Mouse (Mus musculus) thymus, adult 2 months (tissue): ENCODE results near the gene Cebpb. TPM values are rescaled to one million over a fixed set of nuclear protein-coding genes. Genes with fewer than 3 reads are reported as not detected.

Experiments
- DNase-seq: peaks from one replicate; pipeline ENCODE4 v3.0.0; 2021
- H3K27ac ChIP-seq: fragments of 200-500 bp; 2 replicates; pipeline ENCODE4 v1.5.1; 2012; ENCODE audit warnings: low read length, control low read depth; ENCODE audit not compliant: control insufficient read depth, insufficient read depth
- H3K27me3 ChIP-seq: fragments of 200-500 bp; 2 replicates; pipeline ENCODE4 v1.6.1; 2012; ENCODE audit warnings: mild to moderate bottlenecking, low read length, moderate library complexity, mixed read lengths; ENCODE audit not compliant: control insufficient read depth, insufficient read depth
- H3K36me3 ChIP-seq: fragments of 200-500 bp; 2 replicates; pipeline ENCODE4 v1.6.1; 2012; ENCODE audit warnings: mild to moderate bottlenecking, low read length, moderate library complexity; ENCODE audit not compliant: control insufficient read depth, insufficient read depth
- H3K4me1 ChIP-seq: fragments of 200-500 bp; replicated peaks from 2 replicates; pipeline ENCODE4 v1.6.1; 2012; ENCODE audit warnings: low read length; ENCODE audit not compliant: control insufficient read depth, insufficient read depth
- H3K4me3 ChIP-seq: fragments of 200-500 bp; 2 replicates; pipeline ENCODE4 v1.5.1; 2012; ENCODE audit warnings: mild to moderate bottlenecking, low read length, control low read depth, moderate library complexity; ENCODE audit not compliant: control insufficient read depth, insufficient read depth
- CTCF ChIP-seq: fragments of 200-500 bp; IDR thresholded peaks from 2 replicates; pipeline ENCODE4 v1.5.1; 2012; ENCODE audit warnings: mild to moderate bottlenecking, control low read depth, low read length, moderate library complexity, borderline replicate concordance; ENCODE audit not compliant: control insufficient read depth, poor library complexity, insufficient read depth; ENCODE audit errors: extremely low read depth
- POLR2A ChIP-seq: fragments of 200-500 bp; IDR thresholded peaks from 2 replicates; pipeline ENCODE4 v1.6.1; 2012; ENCODE audit warnings: mild to moderate bottlenecking, low read length, control low read depth, moderate library complexity; ENCODE audit not compliant: control insufficient read depth, poor library complexity, insufficient read depth; ENCODE audit errors: extremely low read depth
- WGBS: fragments of 180-500 bp; shearing (Covaris S2); methylation state at CpG from one replicate; pipeline ENCODE4 v1.1.7; 2018; 5-methylcytosine and 5-hydroxymethylcytosine counted together
- polyA plus RNA-seq: library from polyadenylated mRNA; depleted of rRNA; stranded (reverse); fragments of >200 nt; gene quantifications from 2 replicates; pipeline ENCODE4 v1.2.3, GENCODE M21; 2012

The Cebpb gene
- polyA plus RNA-seq, 1 experiment, result 69.6 TPM

GRCm38 (mm10) chr2:167717208-167717607 is 28.5 kb downstream of the Cebpb start:
- peaks cover 15% of the 10 kb centered on the region for H3K4me1 ChIP-seq
- no peaks in the 10 kb centered on the region for H3K27me3 ChIP-seq
- no peak overlapping the region for H3K4me3 ChIP-seq
- 25% methylated on average over 1 of the region's 1 CpGs for WGBS
- no peak for DNase-seq
- H3K36me3 ChIP-seq, result no peaks in the 10 kb centered on the region
- TF ChIP-seq POLR2A, result no peak
- no peak for TF ChIP-seq CTCF
- H3K27ac ChIP-seq, result no peak overlapping the region

DNA sequence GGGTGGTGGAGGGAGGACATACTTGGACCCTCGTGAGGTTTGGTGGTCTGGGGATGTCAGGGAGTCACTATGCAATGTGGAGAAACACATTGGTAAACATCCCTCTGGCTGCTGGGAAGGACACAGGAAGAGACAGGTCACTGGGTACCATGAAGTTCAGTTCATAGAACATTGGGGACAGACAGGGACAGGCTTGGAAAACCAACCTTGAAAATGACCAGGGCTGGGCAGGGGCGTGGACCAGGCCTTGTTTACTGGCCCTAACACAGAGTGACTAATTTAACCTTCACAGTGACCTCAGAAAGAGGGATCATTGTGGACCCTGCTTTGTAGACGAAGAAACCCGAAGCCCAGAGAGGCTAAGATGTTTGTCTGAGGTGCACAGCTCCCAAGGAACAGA is 30.8 kb downstream of the Cebpb start:
- Histone ChIP-seq H3K27ac (no peak overlapping the region), H3K4me1 (peaks cover 19% of the 10 kb centered on the region; the same call in 1 of the 2 replicates), H3K36me3 (no peaks in the 10 kb centered on the region), H3K4me3 (no peak overlapping the region), H3K27me3 (no peaks in the 10 kb centered on the region)
- WGBS, result 94% methylated on average over 4 of the region's 4 CpGs
- TF ChIP-seq CTCF, result no peak
- no peak for TF ChIP-seq POLR2A
- DNase-seq, result no peak

- H3K4me3 ChIP-seq, result no peak overlapping the region
- peaks cover 19% of the 10 kb centered on the region; the same call in 1 of the 2 replicates for H3K4me1 ChIP-seq
- no peaks in the 10 kb centered on the region for H3K27me3 ChIP-seq
- no peak overlapping the region for H3K27ac ChIP-seq
- WGBS, result 91% methylated on average over 11 of the region's 11 CpGs
- no peaks in the 10 kb centered on the region for H3K36me3 ChIP-seq
- TF ChIP-seq CTCF (no peak), POLR2A (no peak)
- no peak for DNase-seq
These were observed 32.6 kb downstream of the Cebpb start for GRCm38 (mm10) chr2:167721159-167721882.

DNA sequence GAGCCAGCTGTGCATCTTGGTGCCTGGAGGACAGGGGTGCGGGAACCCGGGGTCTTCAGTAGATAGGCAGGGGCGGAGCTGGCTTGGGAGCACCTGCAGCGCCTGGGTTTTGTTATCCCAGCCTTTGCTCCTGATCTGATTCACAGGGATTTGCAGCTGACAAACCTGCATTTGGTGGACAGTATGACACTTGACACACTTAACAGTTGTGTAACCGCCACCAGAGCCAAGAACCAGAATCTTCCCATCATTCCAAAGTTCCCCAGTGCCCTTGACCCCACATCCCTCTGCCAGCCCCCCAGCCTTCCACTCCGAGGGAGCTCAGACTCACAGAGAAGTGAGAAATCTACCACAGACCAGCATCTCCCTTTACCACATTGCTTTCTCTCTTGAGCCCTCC is 33.8 kb downstream of the Cebpb start:
- Histone ChIP-seq H3K27me3 (no peaks in the 10 kb centered on the region), H3K4me1 (peaks cover 18% of the 10 kb centered on the region; the same call in 1 of the 2 replicates), H3K36me3 (no peaks in the 10 kb centered on the region), H3K4me3 (no peak overlapping the region), H3K27ac (no peak overlapping the region)
- 54% methylated on average over 6 of the region's 6 CpGs for WGBS
- TF ChIP-seq CTCF (no peak), POLR2A (no peak)
- no peak for DNase-seq

DNA sequence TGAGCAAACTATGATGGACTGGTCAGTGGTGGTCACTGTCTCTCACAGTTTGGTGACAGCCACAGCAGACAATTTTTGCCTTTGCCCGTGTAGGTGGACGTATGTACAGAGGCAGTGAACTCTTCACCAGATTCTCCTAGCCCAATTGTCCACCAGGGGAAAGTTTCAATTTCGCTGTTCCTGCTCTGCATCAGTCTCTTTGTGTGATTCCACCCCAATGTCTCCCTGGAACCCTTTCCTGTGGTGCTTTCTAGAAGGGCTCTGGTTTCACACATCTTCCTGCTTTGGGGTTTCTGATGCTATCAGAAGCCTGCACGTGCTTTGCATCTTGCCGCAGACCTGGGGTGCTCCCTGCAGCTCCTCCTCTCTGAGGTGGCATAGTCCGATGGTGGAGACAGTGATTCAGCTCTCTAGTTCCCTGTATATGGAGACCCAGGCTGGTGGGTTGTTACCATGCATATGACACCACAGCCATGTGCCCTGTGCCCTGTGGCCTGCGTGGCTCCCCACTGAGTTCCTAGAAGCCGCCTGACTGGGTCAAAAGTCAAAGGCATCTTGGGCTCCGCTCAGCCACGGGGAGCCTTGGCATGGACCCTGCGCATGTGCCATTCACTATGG is 35.0 kb downstream of the Cebpb start:
- 21% methylated on average over 11 of the region's 11 CpGs for WGBS
- H3K27me3 ChIP-seq, result no peaks in the 10 kb centered on the region
- no peak overlapping the region for H3K27ac ChIP-seq
- H3K4me1 ChIP-seq, result peaks cover 18% of the 10 kb centered on the region; the same call in 1 of the 2 replicates
- peak; percentile 37 for DNase-seq
- no peak for TF ChIP-seq CTCF
- TF ChIP-seq POLR2A, result no peak
- H3K4me3 ChIP-seq, result no peak overlapping the region
- H3K36me3 ChIP-seq, result no peaks in the 10 kb centered on the region

DNA sequence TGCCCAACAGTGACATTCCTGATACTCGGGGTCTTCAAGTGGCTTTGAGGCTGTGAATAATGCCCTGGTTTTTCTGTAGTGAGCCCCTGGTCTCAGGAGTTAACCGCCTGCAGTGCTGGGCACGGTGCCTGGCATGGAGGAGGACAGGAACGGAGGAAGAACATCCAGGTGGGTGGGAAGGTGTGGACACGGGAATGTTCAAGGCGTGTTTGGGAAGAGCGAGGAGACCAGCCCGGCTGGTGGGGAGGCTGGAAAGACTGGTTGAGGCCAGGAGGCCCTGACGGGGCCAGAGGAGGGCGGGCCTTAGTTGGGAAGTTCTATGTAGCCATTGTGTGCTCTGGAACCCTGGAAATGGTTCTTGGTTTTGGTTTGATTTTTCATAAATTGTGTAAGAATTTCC is 37.2 kb downstream of the Cebpb start:
- 95% methylated on average over 10 of the region's 10 CpGs for WGBS
- H3K4me3 ChIP-seq, result no peak overlapping the region
- no peak overlapping the region for H3K27ac ChIP-seq
- no peak for TF ChIP-seq POLR2A
- no peak for TF ChIP-seq CTCF
- H3K27me3 ChIP-seq, result no peaks in the 10 kb centered on the region
- H3K36me3 ChIP-seq, result no peaks in the 10 kb centered on the region
- no peak for DNase-seq
- H3K4me1 ChIP-seq, result peaks cover 18% of the 10 kb centered on the region; the same call in 1 of the 2 replicates

- no peak overlapping the region for H3K4me3 ChIP-seq
- TF ChIP-seq POLR2A (no peak), CTCF (no peak)
- H3K27me3 ChIP-seq, result no peaks in the 10 kb centered on the region
- H3K36me3 ChIP-seq, result no peaks in the 10 kb centered on the region
- H3K27ac ChIP-seq, result no peak overlapping the region
- WGBS, result 15% methylated on average over 13 of the region's 13 CpGs
- H3K4me1 ChIP-seq, result peaks cover 18% of the 10 kb centered on the region; the same call in 1 of the 2 replicates
- DNase-seq, result no peak
These were observed 38.4 kb downstream of the Cebpb start for GRCm38 (mm10) chr2:167727161-167727560.
